Mouse (Mus musculus): Measurements from ENCODE around the gene Kif1b.

DNA sequence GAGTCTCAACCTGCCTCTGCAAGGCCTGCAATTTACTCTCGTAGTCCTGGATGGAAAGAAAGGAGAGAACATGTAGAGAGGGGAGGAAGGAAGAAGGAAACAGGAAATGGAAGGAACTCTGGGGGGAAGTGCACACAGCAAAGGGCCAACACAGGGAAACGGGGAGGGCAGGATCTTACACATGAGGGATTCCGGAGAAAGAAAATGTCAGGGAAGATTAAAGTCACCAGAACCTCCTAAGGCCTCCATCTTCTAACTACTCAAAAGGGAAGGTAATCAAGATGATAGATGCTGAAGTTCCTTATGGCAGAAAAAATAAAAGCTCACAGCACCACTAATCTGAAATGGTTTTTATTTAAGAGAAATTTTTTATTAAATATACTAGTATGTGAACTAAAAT is 81.2 kb downstream of the Kif1b start:
- TF ChIP-seq CTCF (IDR thresholded peaks at IDR 0.05; ENCODE audit: low read depth) (no peak), EP300 (IDR thresholded peaks at IDR 0.05; ENCODE audit: low read depth) (no peak)

Data from liver, embryonic 14.5 days (tissue).